Mouse (Mus musculus): ENCODE data around the gene Fbxo10. TPM values are rescaled to one million over a fixed set of nuclear protein-coding genes. Genes with fewer than 3 reads are reported as not detected.
"Not testable (repeated sequence)": the region's sequence is repeated elsewhere in the genome, so short reads cannot be mapped to it uniquely, and the experiment has no call there.

Fbxo10 gene
- polyA plus RNA-seq (2012; rRNA removed), result 58.8 and 59.6 TPM in 2 replicates

- DNase-seq (ENCODE audit: low read depth), result no peak
Observed at GRCm38 (mm10) chr4:45084021-45084894, at the start of gene Fbxo10. Gene Fbxo10, minus strand, starts transcription at chr4:45084604.

DNA sequence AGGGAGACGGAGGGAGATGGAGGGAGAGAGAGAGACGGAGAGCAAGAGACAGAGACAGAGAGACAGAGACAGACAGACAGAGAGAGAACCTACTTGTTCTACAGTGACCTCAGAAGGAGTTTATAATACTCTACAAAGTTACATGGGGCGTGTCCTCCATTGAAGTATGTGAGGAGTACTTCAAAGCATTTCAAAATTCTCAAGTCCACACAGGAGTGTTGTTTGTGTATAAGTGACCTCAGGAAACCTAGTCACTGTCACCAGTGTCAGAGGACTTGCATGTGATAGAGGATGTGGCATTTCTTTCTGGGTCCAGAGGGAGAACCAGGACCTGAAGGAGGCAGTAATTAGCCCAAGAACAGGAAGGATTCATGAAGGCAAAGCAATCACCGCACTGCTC lies 46.6 kb upstream of the Fbxo10 start:
- no peak for DNase-seq (ENCODE audit: low read depth)

DNA sequence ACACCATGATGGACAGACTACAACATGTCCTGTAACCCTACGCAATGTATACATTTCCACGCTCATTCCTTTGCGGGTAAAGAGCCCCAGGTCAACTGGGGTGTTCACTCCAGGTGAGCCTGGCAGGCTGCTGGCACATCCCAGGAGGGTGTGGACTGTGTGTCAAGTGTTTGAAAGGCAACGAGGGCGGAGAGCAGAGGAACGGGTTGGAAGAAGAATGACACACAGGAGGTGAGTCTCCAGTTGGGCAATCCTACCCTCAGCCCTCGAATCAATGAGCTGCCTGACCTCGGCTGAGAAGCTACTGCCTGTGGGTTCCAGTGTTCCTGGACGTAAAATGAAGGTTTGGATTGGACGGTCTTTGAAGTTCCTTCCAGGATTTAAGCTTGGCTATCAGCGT lies 36.9 kb upstream of the Fbxo10 start:
- DNase-seq (ENCODE audit: low read depth), result peak; percentile 57

GRCm38 (mm10) chr4:45108456-45109110 lies 24.2 kb upstream of the Fbxo10 start:
- DNase-seq (ENCODE audit: low read depth), result no peak

GRCm38 (mm10) chr4:45107601-45108277 lies 23.3 kb upstream of the Fbxo10 start, which contains the start of gene Tomm5:
Gene Tomm5, minus strand, starts transcription at chr4:45108114.
- peak; percentile 67 for DNase-seq (ENCODE audit: low read depth)

DNA sequence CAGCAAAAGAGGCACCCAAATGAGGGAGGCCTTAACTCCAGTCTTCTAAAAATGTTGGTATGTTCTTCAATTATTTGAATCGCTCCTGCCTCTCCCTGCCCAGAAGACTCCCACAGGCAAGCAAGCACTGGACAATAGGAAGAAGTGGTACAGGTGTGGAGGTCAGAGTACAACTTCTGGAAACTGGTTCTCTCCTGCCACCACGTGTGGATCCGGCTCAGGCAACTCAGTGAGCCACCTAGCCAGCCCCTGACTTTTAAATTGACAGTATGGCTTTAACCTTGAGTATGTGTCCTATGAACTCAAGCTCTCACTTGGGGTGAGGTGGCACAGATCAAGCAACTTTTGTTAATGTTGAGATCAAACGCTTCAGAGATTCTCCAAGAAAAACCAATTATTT lies 22.7 kb upstream of the Fbxo10 start:
- no peak for DNase-seq (ENCODE audit: low read depth)

- DNase-seq (ENCODE audit: low read depth), result no peak
Observed at GRCm38 (mm10) chr4:45106409-45106808, 22.0 kb upstream of the Fbxo10 start.

- DNase-seq (ENCODE audit: low read depth), result no peak
Observed at GRCm38 (mm10) chr4:45097198-45097872, 12.9 kb upstream of the Fbxo10 start.

DNA sequence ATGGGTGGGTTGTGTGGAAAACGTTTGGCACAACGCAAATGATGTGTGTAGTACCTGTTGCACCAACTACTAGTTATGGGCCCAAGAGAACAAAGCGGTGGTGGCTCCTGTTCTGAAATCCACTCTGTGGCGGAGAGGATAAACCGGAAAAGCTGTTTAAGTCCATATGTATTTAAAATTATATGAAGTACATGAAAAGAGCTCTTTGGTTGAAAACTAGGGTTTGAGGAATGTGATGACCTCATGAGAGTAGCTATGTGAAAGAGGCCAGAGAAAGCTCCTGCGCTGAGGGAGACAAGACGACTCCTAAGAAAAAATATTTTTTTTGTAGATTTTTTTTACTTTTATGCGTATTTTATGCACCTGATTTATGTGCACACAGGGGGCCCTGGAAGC lies 489 bp upstream of the Fbxo10 start:
- no peak for DNase-seq (ENCODE audit: low read depth)

DNA sequence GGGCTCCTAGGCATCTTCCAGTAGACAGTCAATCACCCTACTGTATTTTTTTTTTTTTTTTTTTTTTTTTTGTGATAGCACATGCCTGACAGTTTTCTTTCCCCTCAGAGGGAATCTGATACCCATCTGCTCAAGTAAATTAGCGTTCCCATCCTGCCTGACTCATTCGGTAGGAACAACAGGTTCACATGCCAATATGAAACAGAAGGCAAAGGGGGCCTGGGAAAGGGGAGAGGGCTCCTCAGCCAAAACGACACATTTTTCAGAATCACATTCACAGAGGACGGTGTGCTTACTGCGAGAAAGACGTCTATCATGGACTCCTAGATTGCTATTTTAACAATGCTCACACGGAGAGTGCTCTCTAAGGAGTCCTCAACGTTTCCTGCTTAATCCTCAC lies 917 bp downstream of the Fbxo10 start:
- no peak for DNase-seq (ENCODE audit: low read depth)

DNA sequence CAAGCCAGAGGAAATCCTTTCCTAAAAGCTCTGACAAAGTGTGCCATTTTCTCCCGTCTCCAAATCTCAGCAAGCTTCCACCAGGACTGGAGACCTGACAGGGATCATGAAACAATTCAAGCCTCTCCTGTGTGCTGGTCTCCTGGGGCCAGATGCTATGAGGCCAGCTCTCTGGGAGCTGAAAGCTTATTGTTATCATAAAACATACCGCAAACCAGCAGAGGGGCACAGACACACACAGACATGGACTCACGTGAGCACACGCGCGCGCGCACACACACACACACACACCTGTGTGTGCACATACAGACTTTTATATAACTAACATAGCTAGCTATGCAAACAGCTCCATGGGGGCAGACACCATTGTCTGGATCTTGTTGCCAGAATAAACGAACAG lies 1.5 kb downstream of the Fbxo10 start:
- DNase-seq (ENCODE audit: low read depth), result no peak

DNA sequence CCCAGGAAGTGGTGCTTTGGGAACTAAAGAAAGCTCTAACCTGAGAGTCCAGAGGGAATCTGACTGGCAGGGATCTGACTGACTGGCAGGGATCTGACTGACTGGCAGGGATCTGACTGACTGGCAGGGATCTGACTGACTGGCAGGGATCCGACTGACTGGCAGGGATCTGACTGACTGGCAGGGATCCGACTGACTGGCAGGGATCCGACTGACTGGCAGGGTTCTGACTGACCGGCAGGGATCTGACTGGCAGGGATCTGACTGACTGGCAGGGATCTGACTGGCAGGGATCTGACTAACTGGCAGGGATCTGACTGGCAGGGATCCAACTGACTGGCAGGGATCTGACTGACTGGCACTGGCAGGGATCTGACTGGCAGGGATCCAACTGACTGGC lies 3.4 kb downstream of the Fbxo10 start:
- not testable (repeated sequence) for DNase-seq (ENCODE audit: low read depth)

DNA sequence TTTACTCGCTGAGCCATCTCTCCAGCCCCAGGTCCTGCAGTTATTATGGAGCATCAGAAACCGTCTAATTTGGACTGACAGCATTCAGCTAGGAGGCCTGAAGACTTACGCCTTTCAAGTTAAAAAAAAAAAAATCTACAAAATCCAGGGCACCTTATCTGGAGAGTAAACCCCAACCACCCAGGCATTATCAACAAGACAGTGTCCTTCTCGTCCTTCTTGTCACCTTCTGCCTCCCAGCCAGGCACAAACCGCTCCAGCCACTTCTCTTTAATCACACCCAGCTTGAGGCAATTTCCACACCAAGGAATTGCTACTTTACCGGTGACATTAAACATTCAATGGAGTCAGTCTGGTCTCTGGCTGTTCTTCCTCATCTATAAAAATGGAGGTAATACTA lies 10.9 kb downstream of the Fbxo10 start:
- no peak for DNase-seq (ENCODE audit: low read depth)

DNA sequence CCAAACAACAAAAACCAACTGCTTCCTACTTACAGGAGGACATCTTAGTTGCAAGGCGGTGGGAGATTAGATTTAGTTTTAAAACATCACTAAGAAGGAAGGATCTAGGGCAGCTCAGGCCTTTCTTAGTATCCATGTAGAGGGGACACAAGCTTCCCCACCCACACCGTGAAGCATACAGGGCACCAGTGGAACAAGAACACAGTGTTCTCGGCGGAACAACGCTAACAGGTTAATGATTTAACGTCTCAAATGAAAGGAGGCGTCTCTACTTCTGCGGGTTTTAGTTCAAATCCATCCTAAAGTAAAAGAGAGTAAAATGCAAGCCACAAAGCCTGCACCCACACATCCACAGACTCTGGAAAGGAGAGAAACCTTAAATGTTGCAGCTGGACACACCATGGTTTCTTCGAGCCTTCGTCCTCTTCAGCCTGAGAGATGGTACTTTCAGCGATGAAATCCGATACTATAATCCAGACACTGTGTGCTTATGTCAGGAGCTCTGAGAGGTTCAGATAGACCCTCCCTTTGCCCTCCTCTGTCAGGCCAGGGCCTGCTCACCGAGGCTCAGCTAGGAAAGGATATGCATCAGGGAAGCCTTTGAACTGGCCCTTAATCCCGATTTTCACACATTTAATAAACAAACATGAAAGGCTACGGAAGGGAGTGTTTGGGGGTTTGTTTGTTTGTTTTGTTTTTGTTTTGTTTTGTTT lies 12.0 kb downstream of the Fbxo10 start:
- DNase-seq (ENCODE audit: low read depth), result no peak

DNA sequence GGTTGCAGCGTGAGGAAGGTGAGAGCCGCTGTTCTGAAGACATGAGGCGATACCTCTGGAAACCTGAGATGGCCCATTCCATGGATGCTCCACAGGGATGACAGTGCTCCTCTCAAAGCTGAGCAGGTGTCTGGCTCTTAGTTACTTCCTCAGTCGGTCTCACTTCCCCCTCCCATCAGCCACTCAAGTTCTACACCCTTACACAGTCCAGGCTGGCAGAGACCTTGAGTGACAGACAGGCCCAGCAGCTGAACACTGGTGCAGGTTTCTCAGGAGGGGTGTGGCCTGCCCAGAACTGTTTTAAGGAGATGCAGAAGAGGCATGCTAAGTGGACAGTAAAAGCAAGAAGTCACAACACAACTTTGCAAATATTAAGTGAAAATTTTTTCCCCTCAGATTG lies 16.7 kb downstream of the Fbxo10 start:
- DNase-seq (ENCODE audit: low read depth), result no peak

DNA sequence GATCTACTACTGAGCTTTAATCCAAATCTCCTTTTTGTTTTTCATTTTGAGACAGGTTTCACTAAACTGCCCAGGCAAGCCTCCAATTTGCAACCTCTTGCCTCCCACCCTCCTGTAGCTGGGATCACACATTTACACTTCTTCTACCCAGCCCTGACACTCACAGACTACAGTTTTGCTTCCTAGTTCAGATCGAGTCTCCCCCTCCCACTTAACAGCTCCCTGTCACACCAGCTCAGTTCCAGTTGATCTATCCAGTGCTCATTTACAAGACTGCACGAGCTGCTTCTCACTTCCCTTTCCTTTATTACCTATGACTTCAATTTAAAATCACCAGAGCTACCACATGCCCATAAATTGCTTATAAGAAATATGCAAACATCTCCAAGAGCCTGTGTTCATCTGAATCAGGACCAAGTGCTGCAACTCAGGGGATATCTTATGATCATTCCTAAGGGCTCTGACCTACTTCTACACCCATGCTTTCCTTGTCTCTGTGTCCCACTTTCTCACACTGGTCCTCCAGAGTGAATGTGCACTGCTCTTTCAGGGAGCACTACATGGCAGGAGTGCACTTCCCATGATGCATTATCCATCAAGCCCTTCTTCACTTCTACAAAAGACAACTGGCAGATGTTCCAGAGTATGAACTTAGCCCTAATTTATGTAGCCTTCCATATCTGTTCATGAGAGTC lies 18.2 kb downstream of the Fbxo10 start:
- no peak for DNase-seq (ENCODE audit: low read depth)

- DNase-seq (ENCODE audit: low read depth), result no peak
Observed at GRCm38 (mm10) chr4:45064577-45064976, 19.8 kb downstream of the Fbxo10 start.

- DNase-seq (ENCODE audit: low read depth), result not testable (repeated sequence)
Observed at GRCm38 (mm10) chr4:45063836-45064235, 20.6 kb downstream of the Fbxo10 start.

DNA sequence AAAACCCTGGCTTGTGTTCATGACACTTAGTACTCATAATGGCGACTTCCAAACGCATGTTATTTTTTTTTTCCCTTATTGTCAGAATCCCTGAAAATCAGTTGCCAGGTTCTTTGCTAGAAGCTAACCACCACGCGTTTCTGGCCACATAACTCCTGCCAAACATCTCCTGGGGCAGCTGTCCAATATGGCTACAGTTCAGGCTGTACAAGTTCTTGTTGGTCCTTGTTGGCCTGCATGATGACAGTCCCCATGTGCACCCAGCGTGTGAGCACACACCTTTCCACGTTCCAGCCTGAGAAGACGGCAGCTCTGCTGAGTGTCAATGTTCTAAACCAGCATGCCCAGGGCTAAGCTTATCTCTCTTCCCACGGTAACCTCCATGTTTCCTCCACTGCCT lies 29.0 kb downstream of the Fbxo10 start:
- DNase-seq (ENCODE audit: low read depth), result no peak

- DNase-seq (ENCODE audit: low read depth), result no peak
Observed at GRCm38 (mm10) chr4:45054862-45055261, 29.5 kb downstream of the Fbxo10 start.

- DNase-seq (ENCODE audit: low read depth), result no peak
Observed at GRCm38 (mm10) chr4:45047956-45048355, 36.4 kb downstream of the Fbxo10 start.
